Mouse (Mus musculus) midbrain, embryonic 16.5 days (tissue): ENCODE measurements at regions not wholly inside any gene's neighbourhood (a gene's known extent, or its start where the extent isn't known, plus 50 kb on each side); places are given as distances from the start of the nearest gene placed in this dataset.

Experiments used
- ATAC-seq: fragments of 200-750 bp; cut with Nextera tagmentation; 2 replicates; pipeline ENCODE4 v1.8.0; 2017; ENCODE audit warnings: moderate TSS enrichment
- H3K27ac ChIP-seq: fragments of 300-500 bp; sonication (generic); 2 replicates; pipeline ENCODE4 v1.5.1; 2014; ENCODE audit warnings: mild to moderate bottlenecking, low read length, mixed read lengths
- H3K27me3 ChIP-seq: fragments of 300-500 bp; sonication (generic); 2 replicates; pipeline ENCODE4 v1.6.1; 2014; ENCODE audit warnings: low read depth, low read length, mixed read lengths; ENCODE audit not compliant: control insufficient read depth, insufficient read depth
- H3K36me3 ChIP-seq: fragments of 300-500 bp; sonication (generic); 2 replicates; pipeline ENCODE4 v1.6.1; 2014; ENCODE audit warnings: mild to moderate bottlenecking, low read length, moderate library complexity, mixed read lengths; ENCODE audit not compliant: control insufficient read depth, insufficient read depth
- H3K4me1 ChIP-seq: fragments of 300-500 bp; sonication (generic); 2 replicates; pipeline ENCODE4 v1.6.1; 2014; ENCODE audit warnings: mild to moderate bottlenecking, low read length, mixed read lengths; ENCODE audit not compliant: control insufficient read depth, insufficient read depth
- H3K4me2 ChIP-seq: fragments of 300-500 bp; sonication (generic); 2 replicates; pipeline ENCODE4 v1.6.1; 2014; ENCODE audit warnings: mild to moderate bottlenecking, low read length, mixed read lengths
- H3K4me3 ChIP-seq: fragments of 300-500 bp; sonication (generic); 2 replicates; pipeline ENCODE4 v1.5.1; 2014; ENCODE audit warnings: low read depth, mild to moderate bottlenecking, low read length, moderate library complexity, mixed read lengths
- H3K9ac ChIP-seq: fragments of 300-500 bp; sonication (generic); 2 replicates; pipeline ENCODE4 v1.6.1; 2014; ENCODE audit warnings: low read depth, low read length, mixed read lengths
- H3K9me3 ChIP-seq: fragments of 300-500 bp; sonication (generic); replicated peaks from 2 replicates; pipeline ENCODE4 v1.6.1; 2014; ENCODE audit warnings: mild to moderate bottlenecking, low read length, mixed read lengths; ENCODE audit not compliant: control insufficient read depth, poor library complexity, severe bottlenecking
- WGBS: fragments of 180-500 bp; shearing (Covaris S2); extraction: QIAGEN DNeasy Blood & Tissue Kit; methylation state at CpG from one replicate; pipeline ENCODE4 v1.1.7; 2014; 5-methylcytosine and 5-hydroxymethylcytosine counted together

- no peak overlapping the region for H3K4me2 ChIP-seq
- H3K9me3 ChIP-seq: no peaks in the 10 kb centered on the region
- no peaks in the 10 kb centered on the region for H3K36me3 ChIP-seq
- H3K27me3 ChIP-seq: peaks cover 20% of the 10 kb centered on the region
- H3K4me3 ChIP-seq: no peak overlapping the region
- no peak overlapping the region for H3K27ac ChIP-seq
- H3K9ac ChIP-seq: no peak overlapping the region
- H3K4me1 ChIP-seq: no peaks in the 10 kb centered on the region
- 85% methylated on average over 2 of the region's 2 CpGs for WGBS
- ATAC-seq: no peak
Observed at GRCm38 (mm10) chr3:102336184-102336583, 131.7 kb upstream of the Vangl1 start.

- ATAC-seq: no peak
- no peak overlapping the region for H3K9ac ChIP-seq
- no peaks in the 10 kb centered on the region for H3K36me3 ChIP-seq
- no peaks in the 10 kb centered on the region for H3K4me1 ChIP-seq
- no peak overlapping the region for H3K4me3 ChIP-seq
- H3K27me3 ChIP-seq: peaks cover 14% of the 10 kb centered on the region
- H3K4me2 ChIP-seq: no peak overlapping the region
- WGBS: 82% methylated on average over 3 of the region's 3 CpGs
- H3K9me3 ChIP-seq: no peaks in the 10 kb centered on the region
- H3K27ac ChIP-seq: no peak overlapping the region
Observed at GRCm38 (mm10) chr3:102335146-102335545, 130.7 kb upstream of the Vangl1 start.

GRCm38 (mm10) chr3:102332221-102332620, 127.7 kb upstream of the Vangl1 start:
- H3K27me3 ChIP-seq: peaks cover 8% of the 10 kb centered on the region; the same call in 1 of the 2 replicates

GRCm38 (mm10) chr3:102319331-102319730, 114.8 kb upstream of the Vangl1 start:
- Histone ChIP-seq H3K36me3 (no peaks in the 10 kb centered on the region), H3K4me2 (no peak overlapping the region), H3K27me3 (no peaks in the 10 kb centered on the region), H3K9me3 (no peaks in the 10 kb centered on the region), H3K4me1 (no peaks in the 10 kb centered on the region), H3K27ac (no peak overlapping the region), H3K9ac (no peak overlapping the region), H3K4me3 (no peak overlapping the region)
- no peak for ATAC-seq
- 78% methylated on average over 3 of the region's 3 CpGs for WGBS

More at GRCm38 (mm10) chr3:102332221-102332620, 127.7 kb upstream of the Vangl1 start:
- H3K4me1 ChIP-seq: no peaks in the 10 kb centered on the region
- no peaks in the 10 kb centered on the region for H3K9me3 ChIP-seq
- H3K36me3 ChIP-seq: no peaks in the 10 kb centered on the region
- H3K9ac ChIP-seq: no peak overlapping the region
- H3K27ac ChIP-seq: no peak overlapping the region
- no peak overlapping the region for H3K4me2 ChIP-seq
- WGBS: 79% methylated on average over 3 of the region's 3 CpGs
- H3K4me3 ChIP-seq: no peak overlapping the region
- no peak for ATAC-seq

GRCm38 (mm10) chr3:102316151-102316550, 111.7 kb upstream of the Vangl1 start:
- 83% methylated on average over 3 of the region's 3 CpGs for WGBS
- Histone ChIP-seq H3K27me3 (no peaks in the 10 kb centered on the region), H3K27ac (no peak overlapping the region), H3K4me2 (no peak overlapping the region), H3K4me1 (no peaks in the 10 kb centered on the region), H3K9me3 (no peaks in the 10 kb centered on the region), H3K36me3 (no peaks in the 10 kb centered on the region), H3K9ac (no peak overlapping the region), H3K4me3 (no peak overlapping the region)
- ATAC-seq: no peak

GRCm38 (mm10) chr3:102311482-102312225, 107.2 kb upstream of the Vangl1 start:
- no peaks in the 10 kb centered on the region for H3K4me1 ChIP-seq
- 70% methylated on average over 15 of the region's 15 CpGs for WGBS
- no peak for ATAC-seq
- H3K9me3 ChIP-seq: no peaks in the 10 kb centered on the region
- H3K4me2 ChIP-seq: no peak overlapping the region
- H3K9ac ChIP-seq: no peak overlapping the region
- no peak overlapping the region for H3K27ac ChIP-seq
- H3K36me3 ChIP-seq: no peaks in the 10 kb centered on the region
- no peaks in the 10 kb centered on the region for H3K27me3 ChIP-seq
- no peak overlapping the region for H3K4me3 ChIP-seq

- Histone ChIP-seq H3K9ac (no peak overlapping the region), H3K4me3 (no peak overlapping the region), H3K9me3 (no peaks in the 10 kb centered on the region), H3K27ac (no peak overlapping the region), H3K27me3 (no peaks in the 10 kb centered on the region), H3K36me3 (no peaks in the 10 kb centered on the region), H3K4me1 (no peaks in the 10 kb centered on the region), H3K4me2 (no peak overlapping the region)
- 0 out of 2 replicates have a peak, but pooled peaks have one; percentile 14 for ATAC-seq
- 79% methylated on average over 9 of the region's 9 CpGs for WGBS
Observed at GRCm38 (mm10) chr3:102310243-102310642, 105.8 kb upstream of the Vangl1 start.

GRCm38 (mm10) chr3:102309756-102310155, 105.3 kb upstream of the Vangl1 start:
- no peak overlapping the region for H3K27ac ChIP-seq
- H3K9ac ChIP-seq: no peak overlapping the region
- H3K36me3 ChIP-seq: no peaks in the 10 kb centered on the region
- 24% methylated on average over 9 of the region's 9 CpGs for WGBS
- ATAC-seq: no peak
- no peak overlapping the region for H3K4me2 ChIP-seq
- no peaks in the 10 kb centered on the region for H3K27me3 ChIP-seq
- H3K4me1 ChIP-seq: no peaks in the 10 kb centered on the region
- no peaks in the 10 kb centered on the region for H3K9me3 ChIP-seq
- no peak overlapping the region for H3K4me3 ChIP-seq

- H3K36me3 ChIP-seq: no peaks in the 10 kb centered on the region
- H3K27ac ChIP-seq: no peak overlapping the region
- H3K4me1 ChIP-seq: no peaks in the 10 kb centered on the region
- 86% methylated on average over 1 of the region's 1 CpGs for WGBS
- no peak for ATAC-seq
- no peaks in the 10 kb centered on the region for H3K9me3 ChIP-seq
- H3K9ac ChIP-seq: no peak overlapping the region
- no peak overlapping the region for H3K4me2 ChIP-seq
- H3K4me3 ChIP-seq: no peak overlapping the region
- no peaks in the 10 kb centered on the region for H3K27me3 ChIP-seq
Observed at GRCm38 (mm10) chr3:102307656-102308055, 103.2 kb upstream of the Vangl1 start.
